Mouse (Mus musculus): ENCODE measurements at regions not wholly inside any gene's neighbourhood (a gene's known extent, or its start where the extent isn't known, plus 50 kb on each side); places are given as distances from the start of the nearest gene placed in this dataset.

GRCm38 (mm10) chr14:114587367-114588064 is 504.5 kb upstream of the Gpc5 start:
- H3K27ac ChIP-seq (ENCODE audit: insufficient read depth, low read depth, low read length), result no peak overlapping the region
- no peaks in the 10 kb centered on the region for H3K36me3 ChIP-seq (ENCODE audit: control insufficient read depth, insufficient read depth, low read length)
- H3K27me3 ChIP-seq (ENCODE audit: control insufficient read depth, insufficient read depth, low read length), result no peaks in the 10 kb centered on the region
- no peaks in the 10 kb centered on the region for H3K4me1 ChIP-seq (ENCODE audit: control insufficient read depth, insufficient read depth, insufficient read length, low read length)
- no peak overlapping the region for H3K4me3 ChIP-seq (ENCODE audit: low read depth, low read length)
- WGBS, result 54% methylated on average over 4 of the region's 4 CpGs
- TF ChIP-seq CTCF (IDR thresholded peaks at IDR 0.05; ENCODE audit: extremely low read depth, insufficient read length, insufficient replicate concordance, low read depth, low read length) (no peak), POLR2A (IDR thresholded peaks at IDR 0.05; ENCODE audit: low read depth, low read length) (no peak)

- no peaks in the 10 kb centered on the region for H3K27me3 ChIP-seq (ENCODE audit: control insufficient read depth, insufficient read depth, low read length)
- no peak overlapping the region for H3K27ac ChIP-seq (ENCODE audit: insufficient read depth, low read depth, low read length)
- 71% methylated on average over 4 of the region's 4 CpGs for WGBS
- H3K4me1 ChIP-seq (ENCODE audit: control insufficient read depth, insufficient read depth, insufficient read length, low read length), result no peaks in the 10 kb centered on the region
- no peak overlapping the region for H3K4me3 ChIP-seq (ENCODE audit: low read depth, low read length)
- no peak for TF ChIP-seq POLR2A (IDR thresholded peaks at IDR 0.05; ENCODE audit: low read depth, low read length)
- TF ChIP-seq CTCF (IDR thresholded peaks at IDR 0.05; ENCODE audit: extremely low read depth, insufficient read length, insufficient replicate concordance, low read depth, low read length), result no peak
- H3K36me3 ChIP-seq (ENCODE audit: control insufficient read depth, insufficient read depth, low read length), result no peaks in the 10 kb centered on the region
Observed at GRCm38 (mm10) chr14:114609296-114609695, 482.7 kb upstream of the Gpc5 start.

- Histone ChIP-seq H3K27ac (ENCODE audit: insufficient read depth, low read depth, low read length) (no peak overlapping the region), H3K27me3 (ENCODE audit: control insufficient read depth, insufficient read depth, low read length) (no peaks in the 10 kb centered on the region), H3K4me1 (ENCODE audit: control insufficient read depth, insufficient read depth, insufficient read length, low read length) (no peaks in the 10 kb centered on the region), H3K4me3 (ENCODE audit: low read depth, low read length) (no peak overlapping the region), H3K36me3 (ENCODE audit: control insufficient read depth, insufficient read depth, low read length) (no peaks in the 10 kb centered on the region)
- WGBS, result 43% methylated on average over 1 of the region's 1 CpGs
- TF ChIP-seq POLR2A (IDR thresholded peaks at IDR 0.05; ENCODE audit: low read depth, low read length), result no peak
- TF ChIP-seq CTCF (IDR thresholded peaks at IDR 0.05; ENCODE audit: extremely low read depth, insufficient read length, insufficient replicate concordance, low read depth, low read length), result no peak
Observed at GRCm38 (mm10) chr14:114612400-114612799, 479.6 kb upstream of the Gpc5 start.

- no peaks in the 10 kb centered on the region for H3K4me1 ChIP-seq (ENCODE audit: control insufficient read depth, insufficient read depth, insufficient read length, low read length)
- no peaks in the 10 kb centered on the region for H3K36me3 ChIP-seq (ENCODE audit: control insufficient read depth, insufficient read depth, low read length)
- no peak for TF ChIP-seq POLR2A (IDR thresholded peaks at IDR 0.05; ENCODE audit: low read depth, low read length)
- TF ChIP-seq CTCF (IDR thresholded peaks at IDR 0.05; ENCODE audit: extremely low read depth, insufficient read length, insufficient replicate concordance, low read depth, low read length), result no peak
- 67% methylated on average over 1 of the region's 1 CpGs for whole genome bisulfite sequencing
- no peaks in the 10 kb centered on the region for H3K27me3 ChIP-seq (ENCODE audit: control insufficient read depth, insufficient read depth, low read length)
- H3K27ac ChIP-seq (ENCODE audit: insufficient read depth, low read depth, low read length), result no peak overlapping the region
- H3K4me3 ChIP-seq (ENCODE audit: low read depth, low read length), result no peak overlapping the region
Observed at GRCm38 (mm10) chr14:114656636-114657035, 435.4 kb upstream of the Gpc5 start.

GRCm38 (mm10) chr14:114662028-114662427 is 430.0 kb upstream of the Gpc5 start:
- no peaks in the 10 kb centered on the region for H3K4me1 ChIP-seq (ENCODE audit: control insufficient read depth, insufficient read depth, insufficient read length, low read length)
- no peak overlapping the region for H3K4me3 ChIP-seq (ENCODE audit: low read depth, low read length)
- no peak overlapping the region for H3K27ac ChIP-seq (ENCODE audit: insufficient read depth, low read depth, low read length)
- no peaks in the 10 kb centered on the region for H3K36me3 ChIP-seq (ENCODE audit: control insufficient read depth, insufficient read depth, low read length)
- TF ChIP-seq POLR2A (IDR thresholded peaks at IDR 0.05; ENCODE audit: low read depth, low read length), result no peak
- 66% methylated on average over 2 of the region's 2 CpGs for WGBS
- no peaks in the 10 kb centered on the region for H3K27me3 ChIP-seq (ENCODE audit: control insufficient read depth, insufficient read depth, low read length)

GRCm38 (mm10) chr14:114685133-114685532 is 406.9 kb upstream of the Gpc5 start:
- no peak for TF ChIP-seq POLR2A (IDR thresholded peaks at IDR 0.05; ENCODE audit: low read depth, low read length)
- no peak for TF ChIP-seq CTCF (IDR thresholded peaks at IDR 0.05; ENCODE audit: extremely low read depth, insufficient read length, insufficient replicate concordance, low read depth, low read length)
- Histone ChIP-seq H3K4me3 (ENCODE audit: low read depth, low read length) (no peak overlapping the region), H3K4me1 (ENCODE audit: control insufficient read depth, insufficient read depth, insufficient read length, low read length) (no peaks in the 10 kb centered on the region), H3K36me3 (ENCODE audit: control insufficient read depth, insufficient read depth, low read length) (no peaks in the 10 kb centered on the region), H3K27ac (ENCODE audit: insufficient read depth, low read depth, low read length) (no peak overlapping the region), H3K27me3 (ENCODE audit: control insufficient read depth, insufficient read depth, low read length) (no peaks in the 10 kb centered on the region)
- WGBS, result 66% methylated on average over 1 of the region's 1 CpGs

GRCm38 (mm10) chr14:114694930-114695329 is 397.1 kb upstream of the Gpc5 start:
- no peak overlapping the region for H3K27ac ChIP-seq (ENCODE audit: insufficient read depth, low read depth, low read length)

More at GRCm38 (mm10) chr14:114694930-114695329, 397.1 kb upstream of the Gpc5 start:
- H3K4me3 ChIP-seq (ENCODE audit: low read depth, low read length), result no peak overlapping the region
- TF ChIP-seq CTCF (IDR thresholded peaks at IDR 0.05; ENCODE audit: extremely low read depth, insufficient read length, insufficient replicate concordance, low read depth, low read length) (no peak), POLR2A (IDR thresholded peaks at IDR 0.05; ENCODE audit: low read depth, low read length) (no peak)
- H3K27me3 ChIP-seq (ENCODE audit: control insufficient read depth, insufficient read depth, low read length), result no peaks in the 10 kb centered on the region
- H3K36me3 ChIP-seq (ENCODE audit: control insufficient read depth, insufficient read depth, low read length), result no peaks in the 10 kb centered on the region
- 50% methylated on average over 1 of the region's 1 CpGs for WGBS
- H3K4me1 ChIP-seq (ENCODE audit: control insufficient read depth, insufficient read depth, insufficient read length, low read length), result no peaks in the 10 kb centered on the region
